Mouse (Mus musculus): ENCODE measurements at regions not wholly inside any gene's neighbourhood (a gene's known extent, or its start where the extent isn't known, plus 50 kb on each side); places are given as distances from the start of the nearest gene placed in this dataset.
A peak's percentile ranks its signal among the peaks of the same experiment; 100 is the strongest.
"Not testable (repeated sequence)": the region's sequence is repeated elsewhere in the genome, so short reads cannot be mapped to it uniquely, and the experiment has no call there.

GRCm38 (mm10) chr15:93027185-93027584, 247.8 kb downstream of the Gxylt1 start:
- 0 out of 2 replicates have a peak overlapping the region, but pooled peaks have one; percentile 23 for H3K27ac ChIP-seq (ENCODE audit: insufficient read depth, low read length)
- no peaks in the 10 kb centered on the region for H3K4me1 ChIP-seq (ENCODE audit: control insufficient read depth, insufficient read depth, low read length)
- no peak overlapping the region for H3K4me3 ChIP-seq (ENCODE audit: insufficient read depth, low read length)
- TF ChIP-seq CTCF (IDR thresholded peaks at IDR 0.05; ENCODE audit: extremely low read depth, insufficient read depth, low read length) (no peak), POLR2A (IDR thresholded peaks at IDR 0.05; ENCODE audit: extremely low read depth, insufficient read depth, low read length) (no peak)

GRCm38 (mm10) chr15:93026456-93027078, 248.4 kb downstream of the Gxylt1 start:
- TF ChIP-seq CTCF (IDR thresholded peaks at IDR 0.05; ENCODE audit: extremely low read depth, insufficient read depth, low read length) (no peak), POLR2A (IDR thresholded peaks at IDR 0.05; ENCODE audit: extremely low read depth, insufficient read depth, low read length) (no peak)
- no peak overlapping the region for H3K27ac ChIP-seq (ENCODE audit: insufficient read depth, low read length)
- no peak overlapping the region for H3K4me3 ChIP-seq (ENCODE audit: insufficient read depth, low read length)
- H3K4me1 ChIP-seq (ENCODE audit: control insufficient read depth, insufficient read depth, low read length) = no peaks in the 10 kb centered on the region

GRCm38 (mm10) chr15:93025791-93026190, 249.2 kb downstream of the Gxylt1 start:
- TF ChIP-seq CTCF (IDR thresholded peaks at IDR 0.05; ENCODE audit: extremely low read depth, insufficient read depth, low read length) = no peak
- TF ChIP-seq POLR2A (IDR thresholded peaks at IDR 0.05; ENCODE audit: extremely low read depth, insufficient read depth, low read length) = no peak
- Histone ChIP-seq H3K27ac (ENCODE audit: insufficient read depth, low read length) (no peak overlapping the region), H3K4me3 (ENCODE audit: insufficient read depth, low read length) (no peak overlapping the region), H3K4me1 (ENCODE audit: control insufficient read depth, insufficient read depth, low read length) (no peaks in the 10 kb centered on the region)

GRCm38 (mm10) chr15:93024171-93024570, 250.8 kb downstream of the Gxylt1 start:
- Histone ChIP-seq H3K27ac (ENCODE audit: insufficient read depth, low read length) (no peak overlapping the region), H3K4me3 (ENCODE audit: insufficient read depth, low read length) (no peak overlapping the region), H3K4me1 (ENCODE audit: control insufficient read depth, insufficient read depth, low read length) (no peaks in the 10 kb centered on the region)
- TF ChIP-seq CTCF (IDR thresholded peaks at IDR 0.05; ENCODE audit: extremely low read depth, insufficient read depth, low read length) (no peak), POLR2A (IDR thresholded peaks at IDR 0.05; ENCODE audit: extremely low read depth, insufficient read depth, low read length) (no peak)

- Histone ChIP-seq H3K27ac (ENCODE audit: insufficient read depth, low read length) (no peak overlapping the region), H3K4me1 (ENCODE audit: control insufficient read depth, insufficient read depth, low read length) (no peaks in the 10 kb centered on the region), H3K4me3 (ENCODE audit: insufficient read depth, low read length) (no peak overlapping the region)
- TF ChIP-seq POLR2A (IDR thresholded peaks at IDR 0.05; ENCODE audit: extremely low read depth, insufficient read depth, low read length) = no peak
- TF ChIP-seq CTCF (IDR thresholded peaks at IDR 0.05; ENCODE audit: extremely low read depth, insufficient read depth, low read length) = no peak
Observed at GRCm38 (mm10) chr15:93011166-93011565, 263.8 kb downstream of the Gxylt1 start.

GRCm38 (mm10) chr15:93010629-93011028, 264.4 kb downstream of the Gxylt1 start:
- Histone ChIP-seq H3K27ac (ENCODE audit: insufficient read depth, low read length) (no peak overlapping the region), H3K4me1 (ENCODE audit: control insufficient read depth, insufficient read depth, low read length) (no peaks in the 10 kb centered on the region), H3K4me3 (ENCODE audit: insufficient read depth, low read length) (no peak overlapping the region)
- TF ChIP-seq POLR2A (IDR thresholded peaks at IDR 0.05; ENCODE audit: extremely low read depth, insufficient read depth, low read length) (no peak), CTCF (IDR thresholded peaks at IDR 0.05; ENCODE audit: extremely low read depth, insufficient read depth, low read length) (no peak)

GRCm38 (mm10) chr15:93005751-93006231, 269.2 kb downstream of the Gxylt1 start:
- no peak overlapping the region for H3K27ac ChIP-seq (ENCODE audit: insufficient read depth, low read length)
- peaks cover 1% of the 10 kb centered on the region; the same call in 1 of the 2 replicates for H3K4me1 ChIP-seq (ENCODE audit: control insufficient read depth, insufficient read depth, low read length)
- TF ChIP-seq CTCF (IDR thresholded peaks at IDR 0.05; ENCODE audit: extremely low read depth, insufficient read depth, low read length) (no peak), POLR2A (IDR thresholded peaks at IDR 0.05; ENCODE audit: extremely low read depth, insufficient read depth, low read length) (no peak)
- no peak overlapping the region for H3K4me3 ChIP-seq (ENCODE audit: insufficient read depth, low read length)

GRCm38 (mm10) chr15:93005186-93005585, 269.8 kb downstream of the Gxylt1 start:
- H3K4me1 ChIP-seq (ENCODE audit: control insufficient read depth, insufficient read depth, low read length); H3K4me3 ChIP-seq (ENCODE audit: insufficient read depth, low read length); H3K27ac ChIP-seq (ENCODE audit: insufficient read depth, low read length): not testable (repeated sequence)

GRCm38 (mm10) chr15:93004551-93004950, 270.4 kb downstream of the Gxylt1 start:
- no peak overlapping the region for H3K4me3 ChIP-seq (ENCODE audit: insufficient read depth, low read length)
- H3K4me1 ChIP-seq (ENCODE audit: control insufficient read depth, insufficient read depth, low read length) = peaks cover 1% of the 10 kb centered on the region; the same call in 1 of the 2 replicates
- no peak overlapping the region for H3K27ac ChIP-seq (ENCODE audit: insufficient read depth, low read length)
- TF ChIP-seq CTCF (IDR thresholded peaks at IDR 0.05; ENCODE audit: extremely low read depth, insufficient read depth, low read length) (no peak), POLR2A (IDR thresholded peaks at IDR 0.05; ENCODE audit: extremely low read depth, insufficient read depth, low read length) (no peak)

GRCm38 (mm10) chr15:93003233-93003632, 271.7 kb downstream of the Gxylt1 start:
- H3K4me1 ChIP-seq (ENCODE audit: control insufficient read depth, insufficient read depth, low read length) = peaks cover 1% of the 10 kb centered on the region; the same call in 1 of the 2 replicates
- no peak overlapping the region for H3K4me3 ChIP-seq (ENCODE audit: insufficient read depth, low read length)
- no peak overlapping the region for H3K27ac ChIP-seq (ENCODE audit: insufficient read depth, low read length)
- TF ChIP-seq POLR2A (IDR thresholded peaks at IDR 0.05; ENCODE audit: extremely low read depth, insufficient read depth, low read length) (no peak), CTCF (IDR thresholded peaks at IDR 0.05; ENCODE audit: extremely low read depth, insufficient read depth, low read length) (peak; percentile 16; the same call in 1 of the 2 replicates)
